In the genomic region with DNA sequence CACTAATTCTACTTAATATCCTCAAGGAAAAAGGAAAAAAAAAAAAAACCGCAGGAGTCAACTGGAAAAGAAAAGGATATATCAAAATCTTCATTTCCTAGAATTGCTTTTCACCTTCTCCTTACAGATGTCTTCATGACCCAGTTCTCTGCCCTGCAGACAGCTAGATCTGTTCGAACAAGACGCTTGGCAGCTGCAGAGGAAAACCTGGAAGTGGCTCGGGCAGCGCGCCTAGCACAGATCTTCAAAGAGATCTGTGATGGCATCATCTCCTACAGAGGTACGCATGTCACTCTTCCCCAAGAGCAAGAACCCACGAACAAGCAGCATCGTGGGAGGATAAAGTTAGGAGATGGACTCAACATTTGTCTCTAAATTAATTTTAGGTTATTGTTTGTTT, we compare ENCODE assay signal across 11 mouse cellular contexts. TPM values are rescaled to one million over a fixed set of nuclear protein-coding genes. Genes with fewer than 3 reads are reported as not detected.
"Had no signal": no experiment of that assay in that cellular context is flagged by ENCODE, and none has a peak within 500 bp of the region (broad histone marks: within the 10 kb centered on the region; RNA-seq: fewer than 3 reads in every experiment).

No protein-coding gene starts in this region.

- DNase-seq: layer of hippocampus, adult 9-11 months; right cerebral cortex, postnatal 14 days had no signal

- H3K27ac ChIP-seq: layer of hippocampus, adult 2 months; liver, embryonic 13.5 days; stomach, embryonic 15.5 days had no signal

- H3K4me3 ChIP-seq: layer of hippocampus, adult 2 months; liver, embryonic 13.5 days; stomach, embryonic 15.5 days had no signal

RNA-seq across cellular contexts. Expression of gene Gm43738, which starts 42.5 kb away (rescaled TPM):
- total RNA-seq: layer of hippocampus, postnatal 25 days; left cerebral cortex, postnatal 25 days; liver, adult 2 months; megakaryocyte progenitor cell, adult 5-6 weeks; megakaryocyte-erythroid progenitor cell, adult 5-6 weeks; midbrain, postnatal 0 days had no signal
